Mouse (Mus musculus) cerebellum, postnatal 36 days (tissue): Measurements from ENCODE around the gene Zfp423.
"Not testable (repeated sequence)": the region's sequence is repeated elsewhere in the genome, so short reads cannot be mapped to it uniquely, and the experiment has no call there.

Experiments used
- DNase-seq, 2 experiments: peaks; one replicate each; pipeline ENCODE4 v3.0.0; 2021 to 2022; ENCODE audit warnings: mixed read lengths in 2 of 2

Zfp423 gene

GRCm38 (mm10) chr8:87895203-87896041 is 64.0 kb downstream of the Zfp423 start:
- no peak for DNase-seq

- no peak for DNase-seq
These were observed 65.1 kb downstream of the Zfp423 start for GRCm38 (mm10) chr8:87894287-87894686.

DNA sequence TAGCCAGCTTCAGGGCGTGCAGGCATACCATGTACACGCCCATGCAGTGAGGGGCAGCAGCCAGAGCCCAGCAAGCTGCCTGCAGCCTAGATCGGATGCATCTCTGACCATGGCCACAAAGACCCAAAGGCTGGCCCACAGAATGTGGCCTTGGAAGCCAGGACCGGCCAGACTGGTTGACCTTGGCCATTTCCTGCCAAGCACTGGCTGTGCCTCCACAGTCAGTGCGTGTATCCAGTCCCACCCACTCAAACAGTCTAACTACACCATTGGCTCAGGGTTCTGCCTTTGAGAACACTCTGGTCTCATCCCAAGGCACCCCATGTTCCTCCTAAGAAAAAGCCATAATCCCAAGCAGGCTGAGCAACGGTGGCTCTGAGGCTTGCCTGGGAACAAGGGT is 65.8 kb downstream of the Zfp423 start:
- DNase-seq: no peak

GRCm38 (mm10) chr8:87892891-87893290 is 66.5 kb downstream of the Zfp423 start:
- DNase-seq: no peak

DNA sequence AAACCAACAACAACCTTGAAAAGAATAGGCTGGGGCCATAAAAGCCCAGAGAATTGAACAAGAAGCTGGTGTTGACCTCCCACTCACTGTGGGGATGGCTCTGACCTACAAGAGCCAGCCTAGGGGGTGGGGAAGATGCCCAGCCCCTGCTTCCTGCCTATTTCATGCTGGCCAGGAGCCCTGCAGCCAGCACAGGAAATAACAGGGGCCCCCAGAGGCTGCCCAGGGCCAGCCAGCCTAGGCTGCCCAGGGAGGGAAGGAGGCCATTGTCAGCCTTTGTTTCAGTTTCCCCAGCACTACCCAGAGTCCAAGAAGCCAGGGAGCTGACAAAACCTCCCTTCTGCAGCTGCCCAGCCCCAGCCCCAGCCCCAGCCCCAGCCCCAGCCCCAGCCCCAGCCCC is 67.5 kb downstream of the Zfp423 start:
- DNase-seq: no peak

- DNase-seq: no peak
These were observed 71.4 kb downstream of the Zfp423 start for GRCm38 (mm10) chr8:87887956-87888355.

- no peak for DNase-seq
These were observed 78.3 kb downstream of the Zfp423 start for GRCm38 (mm10) chr8:87881088-87881487.

GRCm38 (mm10) chr8:87875852-87876251 is 83.5 kb downstream of the Zfp423 start:
- no peak for DNase-seq

DNA sequence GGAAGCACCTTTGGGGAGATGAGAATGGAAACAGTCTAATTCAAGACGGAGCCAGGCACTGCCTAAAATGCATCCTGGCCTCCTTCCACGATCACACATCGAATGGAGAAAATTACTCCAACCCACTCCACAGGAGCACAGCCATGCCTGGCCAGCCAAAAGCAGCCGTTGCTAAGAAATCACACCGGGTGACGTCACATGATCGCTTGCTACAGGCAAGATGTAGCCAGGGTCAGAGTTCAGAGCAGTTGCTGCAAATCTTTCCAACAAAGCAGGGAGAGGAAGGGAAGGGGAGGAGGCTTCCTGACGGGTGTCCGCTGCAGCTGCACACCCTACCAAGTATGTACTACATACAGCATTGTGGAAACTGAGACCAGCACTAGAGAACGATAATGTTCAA is 83.9 kb downstream of the Zfp423 start:
- peak; percentile 32 to 34 for DNase-seq

- no peak for DNase-seq
These were observed 86.3 kb downstream of the Zfp423 start for GRCm38 (mm10) chr8:87872987-87873550.

DNA sequence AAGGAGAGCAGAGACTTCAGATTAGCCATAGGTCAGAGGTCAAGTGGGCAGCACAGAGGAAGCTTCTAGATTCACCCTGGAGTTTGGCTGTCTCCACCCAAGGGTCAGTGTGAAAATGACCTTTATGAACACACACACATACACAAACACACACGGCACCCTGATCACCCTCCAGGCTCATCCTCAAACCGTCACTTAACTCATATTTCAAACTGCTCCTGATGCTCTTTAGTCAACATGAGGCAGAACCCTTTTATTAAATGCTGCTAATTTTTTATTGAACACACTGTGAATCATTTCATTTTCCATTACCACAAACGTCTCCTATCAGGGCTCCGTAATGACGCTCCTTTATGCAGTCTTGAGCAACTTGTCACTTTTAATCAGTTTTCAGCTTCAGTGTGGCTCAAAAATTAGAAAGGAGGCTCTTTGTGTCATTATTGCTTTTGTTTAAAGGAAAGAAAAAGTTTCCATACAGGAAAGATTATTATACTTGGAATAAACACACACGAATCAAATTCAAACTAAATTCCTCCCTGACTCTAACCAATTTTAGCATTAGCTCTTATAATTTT is 87.0 kb downstream of the Zfp423 start:
- DNase-seq: no peak

DNA sequence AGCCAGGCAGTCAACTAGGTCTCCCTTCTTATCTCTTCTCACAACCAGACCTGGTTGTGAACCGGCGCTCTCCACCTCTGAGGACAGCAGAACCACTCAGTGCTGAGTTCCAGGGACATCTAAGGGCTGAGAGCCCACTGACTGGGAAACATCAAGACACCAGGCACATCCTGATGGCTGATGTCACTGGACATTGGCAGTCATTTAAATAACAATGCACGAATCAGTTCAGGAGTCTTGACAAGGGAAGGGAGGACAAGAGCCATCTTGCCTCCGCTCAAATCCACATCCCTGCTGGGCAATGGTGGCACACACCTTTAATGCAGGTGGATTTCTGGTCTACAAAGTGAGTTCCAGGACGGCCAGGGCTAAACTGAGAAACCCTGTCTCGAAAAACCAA is 92.8 kb downstream of the Zfp423 start:
- DNase-seq: no peak

- no peak for DNase-seq
These were observed 95.2 kb downstream of the Zfp423 start for GRCm38 (mm10) chr8:87864236-87864635.

- DNase-seq: no peak
These were observed 96.3 kb downstream of the Zfp423 start for GRCm38 (mm10) chr8:87863128-87863527.

- no peak for DNase-seq
These were observed 97.7 kb downstream of the Zfp423 start for GRCm38 (mm10) chr8:87861718-87862117.

GRCm38 (mm10) chr8:87860905-87861304 is 98.5 kb downstream of the Zfp423 start:
- no peak for DNase-seq

DNA sequence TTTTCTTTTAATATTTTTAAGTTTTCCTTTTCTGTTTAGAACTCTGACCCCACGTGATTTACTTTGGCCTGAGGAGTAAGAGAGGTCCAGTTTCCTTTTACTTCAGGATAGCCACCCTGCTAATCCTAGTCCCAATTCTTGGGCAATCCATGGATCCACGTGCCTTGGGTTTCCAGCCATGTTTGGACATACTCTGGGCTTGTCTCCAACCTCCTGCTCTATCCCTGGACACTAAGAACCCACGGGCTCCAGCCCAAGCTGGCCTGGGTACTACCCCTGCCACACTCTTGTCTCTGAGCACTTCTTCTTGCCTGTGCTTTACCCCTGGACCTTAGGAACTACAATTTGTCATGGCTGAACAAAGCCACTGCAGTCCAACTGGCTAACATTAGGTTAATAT is 107.5 kb downstream of the Zfp423 start:
- DNase-seq: no peak

- DNase-seq: no peak
These were observed 108.0 kb downstream of the Zfp423 start for GRCm38 (mm10) chr8:87851380-87851779.

GRCm38 (mm10) chr8:87848836-87849235 is 110.6 kb downstream of the Zfp423 start:
- no peak for DNase-seq

- peak; percentile 54 to 59 for DNase-seq
These were observed 111.6 kb downstream of the Zfp423 start for GRCm38 (mm10) chr8:87847796-87848195.

GRCm38 (mm10) chr8:87842096-87842495 is 117.3 kb downstream of the Zfp423 start:
- not testable (repeated sequence) for DNase-seq

DNA sequence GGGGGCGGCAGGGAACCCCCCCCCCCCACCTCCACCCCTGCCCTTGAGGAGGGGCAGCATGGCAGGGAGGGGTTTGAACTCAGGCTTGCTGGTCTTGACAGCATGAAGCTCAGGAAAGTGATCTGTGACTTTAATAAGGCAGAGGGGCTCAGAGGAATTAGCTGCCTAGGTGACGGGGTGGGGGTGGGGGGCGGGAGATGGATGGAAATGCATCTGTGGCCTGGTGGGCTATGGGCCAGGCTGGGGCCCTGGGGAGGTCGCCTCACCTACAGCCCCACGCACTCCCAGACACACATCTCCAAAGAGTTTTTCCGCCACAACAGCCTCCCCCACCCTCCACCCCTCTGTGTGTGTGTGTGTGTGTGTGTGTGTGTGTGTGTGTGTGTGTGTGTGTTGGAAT is 122.1 kb downstream of the Zfp423 start:
- no peak for DNase-seq

DNA sequence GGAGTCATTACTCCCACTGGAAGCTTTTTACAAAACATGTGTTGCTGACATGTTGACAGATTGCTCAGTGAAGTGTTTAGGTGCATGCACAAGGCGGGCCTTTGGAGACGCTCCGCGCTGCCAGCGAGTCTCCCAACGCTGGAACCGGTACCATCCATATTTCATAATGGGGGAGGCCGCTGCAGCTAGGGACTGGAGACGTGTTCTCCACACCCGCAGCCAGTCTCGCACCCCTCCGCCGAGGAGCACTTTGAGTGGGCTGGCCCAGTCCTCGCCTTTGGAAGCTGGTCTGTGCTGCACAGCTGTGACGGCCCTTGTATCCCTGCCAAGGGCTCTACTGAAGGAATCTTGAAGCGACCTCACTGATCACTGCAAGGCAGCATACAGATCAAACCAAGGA is 122.5 kb downstream of the Zfp423 start:
- no peak for DNase-seq

DNA sequence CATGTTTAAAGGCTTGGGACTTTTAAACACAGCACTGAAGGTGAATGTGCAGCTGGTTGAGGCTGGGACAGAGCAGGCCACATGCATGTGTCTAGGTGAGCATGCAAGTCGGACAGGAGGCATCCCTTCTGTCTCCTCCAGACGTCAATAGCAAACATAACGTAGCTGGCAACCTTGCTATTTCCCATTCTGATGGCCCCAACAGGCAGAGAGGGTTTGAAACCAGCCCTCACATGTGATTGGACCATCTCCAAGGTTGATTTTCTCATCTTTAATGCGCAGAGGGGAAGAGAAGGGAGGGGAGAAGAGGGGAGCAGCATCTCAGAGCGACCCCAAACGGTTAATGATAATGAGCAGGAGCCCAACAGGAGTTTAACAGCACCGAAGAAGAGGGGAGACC is 123.5 kb downstream of the Zfp423 start:
- DNase-seq: no peak
